Mouse (Mus musculus) liver, postnatal 0 days (tissue): Measurements from ENCODE around the gene Gabarap. TPM values are rescaled to one million over a fixed set of nuclear protein-coding genes. Genes with fewer than 3 reads are reported as not detected.

Source experiments
- ATAC-seq: fragments of 200-750 bp; cut with Nextera tagmentation; 2 replicates; pipeline ENCODE4 v1.8.0; 2017; ENCODE audit warnings: mild to moderate bottlenecking, moderate library complexity
- DNase-seq: peaks from one replicate; pipeline ENCODE4 v3.0.0-alpha.2; 2016
- H3K27ac ChIP-seq: fragments of 300-500 bp; sonication (generic); 2 replicates; pipeline ENCODE4 v1.5.1; 2014; ENCODE audit warnings: antibody characterized with exemption, moderate library complexity, mild to moderate bottlenecking, low read depth
- H3K27me3 ChIP-seq: fragments of 300-500 bp; sonication (generic); 2 replicates; pipeline ENCODE4 v1.6.1; 2014; ENCODE audit warnings: low read length, control low read depth, mixed read lengths; ENCODE audit not compliant: insufficient read depth
- H3K36me3 ChIP-seq: fragments of 300-500 bp; sonication (generic); replicated peaks from 2 replicates; pipeline ENCODE4 v1.6.1; 2014; ENCODE audit warnings: mild to moderate bottlenecking, control low read depth, low read length, moderate library complexity, mixed read lengths; ENCODE audit not compliant: insufficient read depth
- H3K4me1 ChIP-seq: fragments of 300-500 bp; sonication (generic); 2 replicates; pipeline ENCODE4 v1.6.1; 2014; ENCODE audit warnings: antibody characterized with exemption, mild to moderate bottlenecking, control low read depth; ENCODE audit not compliant: insufficient read depth
- H3K4me2 ChIP-seq: fragments of 300-500 bp; sonication (generic); 2 replicates; pipeline ENCODE4 v1.6.1; 2014; ENCODE audit warnings: low read depth, mild to moderate bottlenecking, low read length, moderate library complexity, mixed read lengths
- H3K4me3 ChIP-seq: fragments of 300-500 bp; sonication (generic); 2 replicates; pipeline ENCODE4 v1.5.1; 2014; ENCODE audit warnings: low read depth, low read length
- H3K9ac ChIP-seq: fragments of 300-500 bp; sonication (generic); replicated peaks from 2 replicates; pipeline ENCODE4 v1.6.1; 2014; ENCODE audit warnings: mild to moderate bottlenecking, moderate library complexity
- H3K9me3 ChIP-seq: fragments of 300-500 bp; sonication (generic); 2 replicates; pipeline ENCODE4 v1.6.1; 2016; ENCODE audit warnings: mild to moderate bottlenecking, control low read depth, low read length, mixed read lengths
- CTCF ChIP-seq: sonication (generic); IDR thresholded peaks from 2 replicates; pipeline ENCODE4 v1.5.1; 2016; ENCODE audit warnings: antibody characterized with exemption, low read depth
- EP300 ChIP-seq: IDR thresholded peaks from 2 replicates; pipeline ENCODE4 v1.6.1; 2016; ENCODE audit warnings: antibody characterized with exemption, low read depth, mild to moderate bottlenecking
- WGBS: fragments of 180-500 bp; shearing (Covaris S2); extraction: QIAGEN DNeasy Blood & Tissue Kit; methylation state at CpG from one replicate; pipeline ENCODE4 v1.1.7; 2014; ENCODE audit not compliant: insufficient replicate concordance; 5-methylcytosine and 5-hydroxymethylcytosine counted together
- polyA plus RNA-seq: library from polyadenylated mRNA; unstranded; fragments of >200 nt; fragmentation: Nextera tagmentation; extraction: Ambion mirVana; gene quantifications from 2 replicates; pipeline ENCODE4 v1.2.1, GENCODE M21; 2015

Gene Gabarap
- polyA plus RNA-seq, 1 experiment from 2014 or later, result 305 TPM

DNA sequence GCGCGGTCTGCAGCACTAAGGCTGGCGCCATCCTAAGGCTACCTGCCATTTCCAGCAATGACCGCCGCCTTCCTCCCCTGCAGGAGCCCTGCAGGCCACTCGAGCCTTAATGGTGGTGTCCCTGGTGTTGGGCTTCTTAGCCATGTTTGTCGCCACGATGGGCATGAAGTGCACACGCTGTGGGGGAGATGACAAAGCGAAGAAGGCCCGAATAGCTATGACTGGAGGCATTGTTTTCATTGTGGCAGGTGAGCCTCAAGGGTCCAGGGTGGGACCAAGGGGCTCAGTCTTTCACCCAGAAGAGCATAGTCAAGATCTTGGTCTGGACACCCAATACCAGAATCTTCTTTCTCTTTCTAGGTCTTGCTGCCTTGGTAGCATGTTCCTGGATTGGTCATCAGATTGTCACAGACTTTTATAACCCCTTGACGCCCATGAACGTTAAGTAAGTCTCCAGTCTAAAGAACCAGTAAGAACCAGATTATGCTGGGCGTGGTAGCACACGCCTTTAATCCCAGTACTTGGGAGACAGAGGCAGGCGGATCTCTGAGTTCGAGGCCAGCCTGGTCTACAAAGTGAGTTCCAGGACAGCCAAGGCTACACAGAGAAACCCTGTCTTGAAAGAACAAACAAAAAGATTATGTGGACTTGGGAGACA lies 24.0 kb upstream of the Gabarap start:
- Histone ChIP-seq H3K4me2 (peak overlapping the region; percentile 67), H3K4me1 (peaks cover 16% of the 10 kb centered on the region), H3K27ac (no peak overlapping the region), H3K4me3 (peak overlapping the region; percentile 40), H3K27me3 (peaks cover 50% of the 10 kb centered on the region), H3K36me3 (peaks cover 14% of the 10 kb centered on the region), H3K9me3 (no peaks in the 10 kb centered on the region), H3K9ac (no peak overlapping the region; the same call in 1 of the 2 replicates)
- no peak for ATAC-seq
- WGBS, result 33% methylated on average over 17 of the region's 17 CpGs
- DNase-seq, result no peak
- TF ChIP-seq EP300 (no peak), CTCF (no peak)

DNA sequence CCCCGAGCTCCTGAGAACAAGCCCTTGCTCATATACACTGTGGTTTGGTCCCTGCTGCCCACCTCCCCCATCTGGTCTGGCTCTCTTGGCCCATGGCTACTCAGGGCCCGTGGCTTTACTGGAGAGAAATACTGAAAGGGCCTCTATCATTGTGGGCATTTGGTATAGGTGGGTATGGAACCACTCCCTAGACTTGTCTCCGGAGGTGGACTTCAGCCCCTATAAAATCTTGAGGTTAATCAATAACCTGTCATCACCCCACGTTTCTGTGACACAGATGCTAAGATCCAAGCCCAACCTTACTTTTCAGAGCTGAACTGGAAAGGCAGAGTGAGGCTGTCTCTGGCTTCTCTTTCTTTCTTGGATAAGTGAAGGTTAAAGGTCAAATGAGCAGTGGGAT lies 22.1 kb upstream of the Gabarap start:
- no peak for DNase-seq
- TF ChIP-seq CTCF (no peak), EP300 (no peak)
- Histone ChIP-seq H3K27ac (no peak overlapping the region), H3K4me3 (no peak overlapping the region), H3K27me3 (peaks cover 38% of the 10 kb centered on the region), H3K9ac (no peak overlapping the region), H3K4me1 (peaks cover 16% of the 10 kb centered on the region), H3K9me3 (no peaks in the 10 kb centered on the region), H3K36me3 (peaks cover 29% of the 10 kb centered on the region), H3K4me2 (no peak overlapping the region)
- no peak for ATAC-seq
- WGBS, result 70% methylated on average over 4 of the region's 4 CpGs

DNA sequence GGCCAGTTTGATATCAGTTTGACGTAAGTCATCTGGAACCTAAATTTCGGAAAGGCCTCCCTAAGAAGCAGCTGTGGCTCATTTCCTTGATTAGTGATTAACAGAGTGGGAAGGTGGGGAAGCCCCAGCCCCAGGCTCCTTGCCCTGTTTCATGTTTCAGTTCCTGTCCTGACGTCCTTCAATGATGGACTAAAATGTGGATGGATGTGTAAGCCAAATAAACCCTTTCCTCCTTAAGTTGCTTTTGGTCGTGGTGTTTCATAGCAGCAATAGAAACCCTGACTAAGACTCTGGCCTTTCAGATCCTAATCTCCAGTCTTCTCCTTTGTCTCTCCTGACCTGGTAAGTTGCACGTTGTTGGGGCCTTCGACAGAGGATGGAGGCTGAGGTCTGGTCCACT lies 20.7 kb upstream of the Gabarap start:
- Histone ChIP-seq H3K27me3 (peaks cover 24% of the 10 kb centered on the region), H3K4me2 (no peak overlapping the region), H3K9ac (no peak overlapping the region), H3K27ac (no peak overlapping the region), H3K36me3 (peaks cover 40% of the 10 kb centered on the region), H3K4me3 (no peak overlapping the region), H3K4me1 (peaks cover 15% of the 10 kb centered on the region), H3K9me3 (no peaks in the 10 kb centered on the region)
- ATAC-seq (no peak), DNase-seq (no peak)
- WGBS, result 82% methylated on average over 6 of the region's 6 CpGs
- no peak for TF ChIP-seq EP300
- TF ChIP-seq CTCF, result no peak

DNA sequence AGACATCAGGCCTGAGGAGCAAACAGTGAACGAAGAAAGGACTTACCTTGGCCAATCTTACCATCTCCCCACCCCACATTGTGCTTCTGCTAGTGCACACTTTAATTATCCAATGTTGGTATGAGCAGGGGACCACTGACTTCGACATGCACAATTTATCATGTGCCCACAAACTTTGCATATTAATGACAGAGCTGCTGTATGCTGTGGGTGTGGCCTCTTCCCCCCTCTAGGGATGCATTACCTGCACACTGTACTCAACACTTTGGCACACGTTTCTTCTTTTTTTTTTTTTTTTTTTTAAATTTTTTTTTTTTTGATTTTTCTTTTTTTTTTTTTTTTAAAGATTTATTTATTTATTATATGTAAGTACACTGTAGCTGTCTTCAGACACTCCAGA lies 20.2 kb upstream of the Gabarap start:
- Histone ChIP-seq H3K9ac (no peak overlapping the region), H3K27me3 (peaks cover 18% of the 10 kb centered on the region), H3K36me3 (peaks cover 44% of the 10 kb centered on the region), H3K27ac (no peak overlapping the region), H3K4me3 (no peak overlapping the region), H3K4me2 (no peak overlapping the region), H3K4me1 (peaks cover 12% of the 10 kb centered on the region), H3K9me3 (no peaks in the 10 kb centered on the region)
- 73% methylated on average over 3 of the region's 3 CpGs for WGBS
- ATAC-seq, result no peak
- no peak for DNase-seq
- no peak for TF ChIP-seq CTCF
- no peak for TF ChIP-seq EP300

DNA sequence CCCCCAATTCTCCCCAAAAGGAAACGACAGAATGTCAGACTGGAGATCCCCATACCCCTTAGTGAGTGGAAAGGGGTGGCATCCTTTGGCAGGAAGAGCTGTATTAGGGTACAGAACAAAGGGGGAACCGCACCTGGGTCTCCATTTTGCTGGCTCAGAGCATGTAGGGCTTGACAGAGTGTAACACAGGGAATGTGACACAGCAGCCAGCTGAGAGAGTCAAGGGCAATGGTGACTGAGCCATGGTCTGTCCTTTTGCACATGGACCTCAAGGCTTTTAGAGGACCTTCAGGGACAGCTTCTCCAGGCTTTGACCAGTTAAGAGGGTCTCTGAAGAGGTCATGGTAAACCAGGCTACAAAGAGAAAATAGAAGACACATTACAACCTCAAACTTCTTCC lies 16.0 kb upstream of the Gabarap start:
- Histone ChIP-seq H3K4me3 (no peak overlapping the region), H3K9ac (no peak overlapping the region), H3K9me3 (no peaks in the 10 kb centered on the region), H3K36me3 (peaks cover 44% of the 10 kb centered on the region), H3K27ac (no peak overlapping the region), H3K27me3 (no peaks in the 10 kb centered on the region), H3K4me1 (peaks cover 3% of the 10 kb centered on the region; the same call in 1 of the 2 replicates), H3K4me2 (no peak overlapping the region)
- TF ChIP-seq EP300 (no peak), CTCF (no peak)
- no peak for ATAC-seq
- 91% methylated on average over 2 of the region's 2 CpGs for WGBS
- no peak for DNase-seq

DNA sequence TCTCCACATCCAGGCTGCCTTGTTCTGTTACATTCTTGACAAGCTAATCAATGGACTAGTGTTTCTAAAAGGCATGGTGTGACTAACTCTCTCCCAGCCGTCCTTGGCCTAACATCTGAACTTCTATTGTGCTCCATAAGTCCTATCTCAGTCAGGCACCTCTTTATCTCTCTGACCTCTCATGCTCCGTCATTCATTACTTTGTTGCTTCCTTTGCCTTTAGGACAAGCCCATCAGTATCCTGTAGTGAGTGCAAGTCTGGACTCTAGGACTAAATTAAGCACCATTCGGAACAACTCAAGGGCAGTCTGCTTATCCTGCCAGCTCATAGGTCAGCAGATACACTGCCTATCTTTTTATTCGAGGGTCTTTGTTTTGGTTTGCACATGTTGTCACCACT lies 14.7 kb upstream of the Gabarap start:
- no peak for ATAC-seq
- 72% methylated on average over 4 of the region's 4 CpGs for WGBS
- no peaks in the 10 kb centered on the region for H3K9me3 ChIP-seq
- H3K4me1 ChIP-seq, result peaks cover 3% of the 10 kb centered on the region; the same call in 1 of the 2 replicates
- DNase-seq, result no peak
- H3K9ac ChIP-seq, result no peak overlapping the region
- H3K27ac ChIP-seq, result no peak overlapping the region
- no peak overlapping the region for H3K4me2 ChIP-seq
- no peak overlapping the region for H3K4me3 ChIP-seq
- TF ChIP-seq EP300 (no peak), CTCF (no peak)
- H3K36me3 ChIP-seq, result peaks cover 36% of the 10 kb centered on the region
- H3K27me3 ChIP-seq, result no peaks in the 10 kb centered on the region
